Mouse (Mus musculus): ENCODE data around the gene Cnn1.
A peak's percentile ranks its signal among the peaks of the same experiment; 100 is the strongest.
"Not testable (repeated sequence)": the region's sequence is repeated elsewhere in the genome, so short reads cannot be mapped to it uniquely, and the experiment has no call there.

Gene Cnn1

GRCm38 (mm10) chr9:22075778-22076177, 23.2 kb upstream of the Cnn1 start:
- DNase-seq (ENCODE audit: low read depth) = not testable (repeated sequence)

DNA sequence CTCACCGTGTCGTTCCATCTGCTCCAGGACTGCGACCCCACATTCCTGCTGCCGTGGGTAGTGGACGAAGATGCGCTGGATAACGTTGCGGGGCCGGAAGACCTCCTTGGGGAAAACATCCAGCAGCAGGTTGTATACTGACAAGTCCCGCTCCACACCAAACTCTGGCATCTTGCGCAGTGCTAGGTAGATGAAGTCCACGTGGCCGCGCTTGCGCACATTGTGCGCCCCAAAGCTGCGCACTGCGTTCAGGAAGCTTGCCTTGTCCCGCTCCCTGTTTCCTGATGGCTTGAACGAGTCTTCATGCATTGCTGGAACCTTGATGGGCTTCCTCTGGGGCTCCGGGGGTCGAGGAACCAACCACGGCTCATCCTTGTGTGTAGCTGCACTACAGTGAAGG, 22.8 kb upstream of the Cnn1 start:
- DNase-seq (ENCODE audit: low read depth) = no peak

DNA sequence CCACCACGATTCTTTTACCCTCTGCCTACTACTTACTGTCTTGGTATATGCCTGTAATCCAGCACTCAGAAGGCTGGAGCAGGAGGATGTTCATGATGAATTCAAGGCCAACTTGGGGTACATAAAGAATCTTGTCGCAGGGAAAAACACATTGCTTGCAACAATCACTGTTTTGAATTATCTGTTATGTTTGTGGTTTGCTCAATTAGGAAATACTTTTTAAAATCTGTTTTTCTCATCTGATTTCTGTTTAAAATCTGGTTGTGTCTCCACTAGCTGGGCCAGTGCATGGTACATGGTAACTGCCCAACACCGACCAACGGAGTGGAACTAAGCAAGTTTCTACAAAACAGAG, 14.4 kb upstream of the Cnn1 start:
- no peak for DNase-seq (ENCODE audit: low read depth)

- DNase-seq (ENCODE audit: low read depth) = peak; percentile 98
Observed at GRCm38 (mm10) chr9:22085022-22085834, 13.8 kb upstream of the Cnn1 start, which contains the start of gene Ecsit. Gene Ecsit, minus strand, starts transcription at chr9:22085438.

GRCm38 (mm10) chr9:22086012-22086411, 13.0 kb upstream of the Cnn1 start:
- no peak for DNase-seq (ENCODE audit: low read depth)

DNA sequence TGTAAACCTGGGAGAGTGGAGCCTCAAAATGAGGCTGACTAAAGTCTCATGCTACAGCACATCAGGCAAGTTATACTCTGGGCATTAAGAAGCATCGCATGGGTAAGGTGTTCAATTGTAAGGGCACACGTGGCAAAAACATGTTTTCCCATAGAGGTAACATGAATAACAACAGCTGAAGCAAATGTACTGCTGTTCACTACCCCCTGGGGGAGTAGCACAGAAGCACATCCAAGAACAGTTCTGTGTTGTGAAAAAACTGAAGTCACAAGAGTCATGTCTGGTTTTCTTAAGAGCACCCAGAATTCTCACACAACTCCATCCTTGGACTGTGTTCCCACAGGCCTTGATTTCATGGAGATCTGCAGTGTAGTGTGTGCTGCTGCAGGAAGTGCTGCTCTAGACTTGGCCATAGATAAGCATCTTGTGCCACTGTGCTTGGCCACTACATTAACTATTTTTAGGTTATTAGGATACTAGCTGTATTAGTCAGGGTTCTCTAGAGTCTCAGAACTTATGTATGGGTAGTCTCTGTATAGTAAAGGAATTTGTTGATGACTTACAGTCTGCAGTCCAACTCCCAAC, 11.9 kb upstream of the Cnn1 start:
- peak; percentile 17 for DNase-seq (ENCODE audit: low read depth)

DNA sequence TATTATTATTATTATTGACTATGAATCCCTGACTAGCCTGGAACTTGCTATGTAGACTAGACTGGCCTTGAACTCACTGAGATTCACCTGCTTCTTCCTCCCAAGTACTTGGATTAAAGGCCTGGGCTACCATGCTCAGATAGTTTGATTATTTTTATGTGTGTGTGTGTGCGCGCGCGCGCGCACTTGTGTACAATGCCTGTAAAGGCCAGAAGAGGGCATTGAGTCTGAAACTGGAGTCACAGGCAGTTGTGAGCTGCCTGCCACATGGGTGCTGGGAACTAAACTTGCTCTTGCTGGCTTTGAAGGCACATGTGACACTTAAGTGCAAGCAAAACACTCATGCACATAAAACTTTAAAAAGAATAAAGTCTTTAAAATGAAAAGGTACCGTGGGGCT, 9.7 kb upstream of the Cnn1 start:
- no peak for DNase-seq (ENCODE audit: low read depth)

GRCm38 (mm10) chr9:22089986-22090385, 9.0 kb upstream of the Cnn1 start:
- DNase-seq (ENCODE audit: low read depth) = no peak

- DNase-seq (ENCODE audit: low read depth) = no peak
Observed at GRCm38 (mm10) chr9:22092746-22093145, 6.3 kb upstream of the Cnn1 start.

- peak; percentile 87 for DNase-seq (ENCODE audit: low read depth)
Observed at GRCm38 (mm10) chr9:22095854-22096307, 3.1 kb upstream of the Cnn1 start.

DNA sequence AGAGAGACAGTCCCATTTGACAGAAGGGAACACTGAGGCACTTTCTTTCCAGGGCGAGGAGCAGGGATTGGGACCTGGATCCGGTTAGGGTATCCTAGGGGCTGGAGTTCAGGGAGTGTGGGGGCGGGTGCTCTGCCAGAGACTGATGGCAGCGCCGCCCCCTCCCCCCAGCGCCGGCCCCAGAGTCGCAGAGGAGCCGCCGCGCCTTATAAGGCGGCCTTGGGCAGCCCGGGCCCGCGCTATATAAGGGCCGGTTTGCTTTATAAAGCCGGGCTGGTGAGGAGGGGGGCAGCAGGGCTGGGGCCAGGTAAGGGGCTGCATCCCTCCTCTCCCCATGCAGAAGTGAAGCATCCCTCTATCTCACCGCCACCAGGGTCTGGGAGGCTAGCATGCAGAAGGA, 906 bp downstream of the Cnn1 start:
- no peak for DNase-seq (ENCODE audit: low read depth)

- no peak for DNase-seq (ENCODE audit: low read depth)
Observed at GRCm38 (mm10) chr9:22108194-22108593, 9.2 kb downstream of the Cnn1 start.

DNA sequence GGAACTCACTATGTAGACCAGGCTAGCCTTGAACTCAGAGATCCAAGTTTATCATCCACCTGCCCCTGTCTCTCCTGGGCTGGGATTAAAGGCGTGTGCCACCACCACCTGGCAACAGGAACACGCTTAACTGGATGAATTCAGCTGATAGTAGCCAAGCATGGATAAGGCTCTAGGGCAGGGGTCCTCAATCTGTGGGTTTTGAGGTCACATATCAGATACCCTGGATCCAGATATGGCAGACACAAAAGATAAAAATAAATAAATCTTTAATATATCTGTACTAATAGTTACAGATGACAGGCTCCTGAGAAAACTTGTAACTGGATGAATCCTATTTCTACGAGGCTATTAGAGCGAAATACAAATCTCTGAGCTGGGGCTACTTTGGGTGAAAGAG, 16.6 kb downstream of the Cnn1 start:
- DNase-seq (ENCODE audit: low read depth) = no peak

DNA sequence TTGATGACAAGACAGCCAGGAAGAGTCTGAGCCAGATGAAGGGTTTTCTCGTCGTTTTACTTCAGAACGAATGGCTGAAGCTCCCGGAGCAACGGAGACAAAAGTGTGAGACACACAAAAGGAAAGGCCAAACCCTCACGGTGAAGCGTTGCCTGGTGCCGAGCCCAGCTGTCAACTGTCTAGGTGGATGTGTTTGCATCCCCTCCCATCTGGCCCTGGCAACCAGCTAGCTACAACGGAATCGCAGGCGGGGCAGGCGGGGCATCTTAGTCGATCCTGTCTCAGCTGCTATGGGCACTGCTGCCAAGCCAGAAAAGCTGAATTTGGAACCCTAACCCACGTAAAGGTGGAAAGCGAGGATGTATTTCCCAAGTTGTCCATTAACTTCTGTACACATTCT, 17.1 kb downstream of the Cnn1 start:
- peak; percentile 44 for DNase-seq (ENCODE audit: low read depth)

GRCm38 (mm10) chr9:22116740-22117426, 17.9 kb downstream of the Cnn1 start, which contains the start of gene Elof1:
Gene Elof1, minus strand, starts transcription at chr9:22117172.
- peak; percentile 99 for DNase-seq (ENCODE audit: low read depth)

DNA sequence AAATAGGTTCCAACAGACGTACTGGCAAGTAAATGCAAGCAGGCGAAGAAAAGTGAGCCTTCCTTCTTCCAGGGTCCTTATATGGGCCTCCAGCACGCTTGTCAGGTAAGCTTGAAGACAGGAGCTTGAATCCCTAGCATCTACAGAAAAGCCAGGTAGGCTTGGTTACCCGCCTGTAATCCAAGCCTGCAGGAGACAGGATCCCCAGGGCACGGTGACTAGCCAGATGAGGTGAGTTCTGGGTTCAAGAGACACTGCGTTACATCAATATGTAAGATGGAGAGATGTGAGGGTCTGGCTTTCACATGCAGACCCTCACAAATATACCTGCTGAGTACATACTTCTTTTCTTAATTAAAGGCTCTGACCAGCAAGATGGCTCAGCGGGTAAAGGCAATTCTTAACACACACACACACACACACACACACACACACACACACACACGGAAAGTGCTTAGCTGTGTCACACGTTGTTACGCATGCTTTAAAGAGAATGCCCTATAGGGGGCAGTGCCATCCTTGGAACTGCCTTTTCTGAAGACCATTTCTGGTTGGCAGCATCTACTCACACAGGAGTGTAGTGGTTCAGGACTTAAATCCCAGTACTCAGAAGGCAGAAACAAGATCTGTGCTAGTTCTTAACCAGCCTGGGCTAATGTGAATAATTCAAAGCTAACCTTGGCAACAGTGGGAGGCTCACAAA, 18.9 kb downstream of the Cnn1 start:
- DNase-seq (ENCODE audit: low read depth) = peak; percentile 93

DNA sequence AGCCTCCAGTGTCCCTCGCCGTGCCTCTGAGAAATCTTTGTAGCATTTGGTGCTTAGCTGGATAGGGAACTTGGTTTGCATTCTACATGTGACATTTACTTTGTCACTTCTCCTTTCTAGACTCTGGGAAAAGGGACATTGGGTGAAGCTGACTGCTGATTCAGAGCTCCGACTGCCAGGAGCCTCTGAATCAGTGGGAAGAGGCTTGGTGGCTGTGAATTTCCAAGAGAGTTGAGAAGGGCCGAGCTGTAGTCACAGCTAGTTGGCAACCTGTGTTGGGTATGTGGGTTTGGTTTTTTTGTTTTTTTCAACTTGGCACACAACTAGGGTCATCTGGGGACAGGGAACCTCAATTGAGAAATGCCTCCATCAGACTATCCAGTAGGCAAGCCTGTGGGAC, 20.5 kb downstream of the Cnn1 start:
- no peak for DNase-seq (ENCODE audit: low read depth)

- no peak for DNase-seq (ENCODE audit: low read depth)
Observed at GRCm38 (mm10) chr9:22121545-22121944, 22.5 kb downstream of the Cnn1 start.

- DNase-seq (ENCODE audit: low read depth) = no peak
Observed at GRCm38 (mm10) chr9:22122005-22122404, 23.0 kb downstream of the Cnn1 start.

DNA sequence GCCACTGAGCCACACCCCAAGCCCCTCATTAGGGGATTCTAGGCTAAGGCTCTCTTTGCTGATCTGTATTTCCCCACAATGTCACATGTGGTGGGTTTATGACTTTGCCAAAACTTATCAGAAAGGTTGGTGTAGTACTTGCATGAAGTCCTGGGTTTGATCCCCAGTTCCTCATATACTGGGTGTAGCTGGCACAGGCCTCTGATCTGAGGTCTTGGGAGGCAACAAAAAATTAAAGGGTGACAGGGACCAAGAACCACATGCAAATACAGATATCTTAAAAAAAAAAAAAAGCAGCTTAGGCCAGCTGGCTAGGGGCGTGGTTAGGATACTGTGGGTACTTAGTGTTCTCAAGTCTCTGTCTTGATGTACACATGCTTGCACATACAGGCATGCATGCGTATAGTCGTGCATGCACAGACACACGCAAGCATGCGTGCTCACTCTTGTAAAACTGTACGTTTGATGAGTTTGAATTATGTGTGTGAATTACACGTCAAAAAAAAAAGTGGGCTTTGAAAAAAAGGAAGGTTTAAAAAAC, 24.1 kb downstream of the Cnn1 start:
- DNase-seq (ENCODE audit: low read depth) = peak; percentile 38

DNA sequence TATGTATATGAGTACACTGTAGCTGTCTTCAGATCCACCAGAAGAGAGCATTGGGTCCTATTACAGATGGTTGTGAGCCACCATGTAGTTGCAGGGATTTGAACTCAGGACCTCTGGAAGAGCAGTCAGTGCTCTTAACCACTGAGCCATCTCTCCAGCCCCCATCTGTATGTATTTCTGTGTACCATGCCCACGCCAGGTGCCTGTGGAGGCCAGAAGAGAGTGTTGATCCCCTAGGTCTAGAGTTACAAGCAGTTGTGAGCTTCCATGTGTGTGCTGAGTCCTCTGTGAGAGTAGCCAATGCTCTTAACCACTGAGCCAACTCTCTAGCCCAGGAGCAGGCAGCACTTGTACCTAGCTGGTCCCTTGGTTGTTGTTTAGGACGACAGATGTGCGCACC, 25.2 kb downstream of the Cnn1 start:
- DNase-seq (ENCODE audit: low read depth) = no peak
